33 mouse cellular contexts compared by ENCODE assay signal in the genomic region with DNA sequence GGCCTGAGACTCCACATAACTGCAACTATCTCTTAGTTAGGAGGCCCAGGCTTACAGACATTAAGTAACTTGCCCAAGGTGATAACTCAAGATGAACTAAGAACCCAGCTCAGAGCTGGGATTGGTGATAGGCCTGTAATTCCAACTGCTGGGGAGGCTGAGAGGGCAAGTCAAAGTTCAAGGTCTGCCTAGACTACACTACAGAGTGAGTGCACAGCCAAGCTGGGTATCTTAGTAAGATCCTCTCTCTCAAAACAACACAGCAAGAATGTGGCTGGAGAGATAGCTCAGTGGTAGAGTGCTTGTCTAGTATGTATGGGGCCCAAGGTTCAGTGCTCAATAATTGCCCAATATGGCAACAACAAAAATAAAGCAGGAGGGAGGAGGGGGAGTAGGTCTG. TPM values are rescaled to one million over a fixed set of nuclear protein-coding genes. Genes with fewer than 3 reads are reported as not detected.
A peak's percentile ranks its signal among the peaks of the same experiment; 100 is the strongest.
DNase-seq lines count a peak whose midpoint lies in the region; ATAC-seq and TF ChIP-seq lines count a peak whose summit lies in the region.
"Had no signal": no experiment of that assay in that cellular context is flagged by ENCODE, and none has a peak within 500 bp of the region (broad histone marks: within the 10 kb centered on the region; RNA-seq: fewer than 3 reads in every experiment).

No protein-coding gene starts in this region.

- H3K9ac ChIP-seq in liver, embryonic 14.5 days (replicated peaks), result no peak overlapping the region
- no peak overlapping the region for H3K9ac ChIP-seq in intestine, embryonic 16.5 days (ENCODE audit: low read depth, low read length)
- no peak overlapping the region for H3K9ac ChIP-seq in heart, embryonic 11.5 days (ENCODE audit: low read depth, low read length)
- H3K9ac ChIP-seq: embryonic facial prominence, embryonic 15.5 days; hindbrain, embryonic 12.5 days; liver, embryonic 15.5 days; lung, embryonic 15.5 days; midbrain, embryonic 12.5 days; neural tube, embryonic 12.5 days had no signal

- peak overlapping the region; percentile 40 for H3K4me3 ChIP-seq in erythroblast, embryonic 14.5 days (replicated peaks)
- no peak overlapping the region for H3K4me3 ChIP-seq in liver, embryonic 14.5 days (ENCODE audit: insufficient read depth in 1 of 2, low read depth in 2 of 2, low read length in 2 of 2)
- H3K4me3 ChIP-seq in intestine, embryonic 16.5 days (ENCODE audit: low read length), result no peak overlapping the region
- H3K4me3 ChIP-seq in heart, embryonic 11.5 days (ENCODE audit: low read depth, low read length), result no peak overlapping the region
- H3K4me3 ChIP-seq: embryonic facial prominence, embryonic 10.5 days; embryonic facial prominence, embryonic 15.5 days; heart, embryonic 10.5 days; hindbrain, embryonic 12.5 days; layer of hippocampus, adult 2 months; liver, embryonic 15.5 days; lung, embryonic 15.5 days; midbrain, embryonic 12.5 days; myocyte; neural tube, embryonic 12.5 days had no signal

- no peak overlapping the region for H3K4me2 ChIP-seq in liver, embryonic 14.5 days (ENCODE audit: low read depth)
- H3K4me2 ChIP-seq in intestine, embryonic 16.5 days (ENCODE audit: low read depth, low read length), result no peak overlapping the region
- H3K4me2 ChIP-seq in heart, embryonic 11.5 days, result no peak overlapping the region
- H3K4me2 ChIP-seq: embryonic facial prominence, embryonic 15.5 days; hindbrain, embryonic 12.5 days; liver, embryonic 15.5 days; lung, embryonic 15.5 days; midbrain, embryonic 12.5 days; neural tube, embryonic 12.5 days had no signal

- H3K27me3 ChIP-seq in erythroblast, embryonic 14.5 days (ENCODE audit: control insufficient read depth), result no peaks in the 10 kb centered on the region
- H3K27me3 ChIP-seq in liver, embryonic 14.5 days (ENCODE audit: control insufficient read depth, insufficient read depth, low read length), result no peaks in the 10 kb centered on the region
- H3K27me3 ChIP-seq in intestine, embryonic 16.5 days (replicated peaks; ENCODE audit: control insufficient read depth, insufficient read depth, low read length), result no peaks in the 10 kb centered on the region
- no peaks in the 10 kb centered on the region for H3K27me3 ChIP-seq in heart, embryonic 11.5 days (ENCODE audit: control insufficient read depth, insufficient read depth, low read length)
- H3K27me3 ChIP-seq: CH12.LX; embryonic facial prominence, embryonic 15.5 days; hindbrain, embryonic 12.5 days; liver, embryonic 15.5 days; lung, embryonic 15.5 days; midbrain, embryonic 12.5 days; neural tube, embryonic 12.5 days; Patski had no signal

- peak in 2 of 3 experiments; percentile 82 to 87 for DNase-seq in liver, embryonic 14.5 days (ENCODE audit: low read depth in 3 of 3, low spot score in 3 of 3)
- no peak for DNase-seq in liver
- no peak for DNase-seq in layer of hippocampus, adult 18-20 months (ENCODE audit: low spot score in 2 of 2)
- DNase-seq: adrenal gland, postnatal 14 days; cerebellum, adult 2 months; cerebellum, postnatal 14 days; gastrocnemius, postnatal 25 days; heart, adult 11 months; heart, postnatal 36 days; kidney, postnatal 14 days; left cerebral cortex, postnatal 4 days; right cerebral cortex, adult 18-20 months; thymus, adult 18-20 months; thymus, postnatal 4 days had no signal

- no peak for ATAC-seq in erythroblast, adult 5-6 weeks (replicated peaks; ENCODE audit: low FRiP score, poor library complexity, severe bottlenecking)
- no peak for ATAC-seq in liver, embryonic 14.5 days (ENCODE audit: insufficient read depth)
- peak; percentile 82 for ATAC-seq in intestine, embryonic 16.5 days
- no peak for ATAC-seq in heart, embryonic 11.5 days (replicated peaks; ENCODE audit: insufficient number of reproducible peaks, low FRiP score, low TSS enrichment)
- ATAC-seq: forebrain, embryonic 14.5 days; hindbrain, postnatal 0 days; Patski had no signal

- H3K36me3 ChIP-seq in erythroblast, embryonic 14.5 days (ENCODE audit: control insufficient read depth), result peaks cover 87% of the 10 kb centered on the region
- peaks cover 8% of the 10 kb centered on the region for H3K36me3 ChIP-seq in liver, embryonic 14.5 days (replicated peaks; ENCODE audit: control insufficient read depth, insufficient read depth, low read depth)
- peaks cover 9% of the 10 kb centered on the region; the same call in 1 of the 2 replicates for H3K36me3 ChIP-seq in intestine, embryonic 16.5 days (ENCODE audit: control insufficient read depth, insufficient read depth, low read length)
- H3K36me3 ChIP-seq in heart, embryonic 11.5 days (ENCODE audit: control insufficient read depth, insufficient read depth, low read length), result peaks cover 12% of the 10 kb centered on the region

- no peak for TF ChIP-seq CTCF in liver, embryonic 14.5 days (IDR thresholded peaks at IDR 0.05; ENCODE audit: low read depth)

- no peak for TF ChIP-seq EP300 in liver, embryonic 14.5 days (IDR thresholded peaks at IDR 0.05; ENCODE audit: low read depth)

- H3K27ac ChIP-seq in liver, embryonic 14.5 days, result no peak overlapping the region
- H3K27ac ChIP-seq in intestine, embryonic 16.5 days (ENCODE audit: low read length), result peak overlapping the region; percentile 72
- no peak overlapping the region for H3K27ac ChIP-seq in heart, embryonic 11.5 days (ENCODE audit: low read depth, low read length)
- H3K27ac ChIP-seq: embryonic facial prominence, embryonic 10.5 days; embryonic facial prominence, embryonic 15.5 days; heart, embryonic 10.5 days; hindbrain, embryonic 12.5 days; hindbrain, postnatal 0 days; layer of hippocampus, adult 2 months; liver, embryonic 15.5 days; lung, embryonic 15.5 days; midbrain, embryonic 12.5 days; neural tube, embryonic 12.5 days; stomach, postnatal 0 days had no signal

- peaks cover 68% of the 10 kb centered on the region for H3K4me1 ChIP-seq in erythroblast, embryonic 14.5 days (ENCODE audit: control insufficient read depth)
- no peaks in the 10 kb centered on the region for H3K4me1 ChIP-seq in liver, embryonic 14.5 days (replicated peaks; ENCODE audit: control insufficient read depth in 2 of 2, insufficient read depth in 2 of 2, low read length in 1 of 2)
- no peaks in the 10 kb centered on the region for H3K4me1 ChIP-seq in intestine, embryonic 16.5 days (ENCODE audit: control insufficient read depth, insufficient read depth, low read length)
- H3K4me1 ChIP-seq in heart, embryonic 11.5 days (ENCODE audit: control insufficient read depth, insufficient read depth, low read length), result no peaks in the 10 kb centered on the region
- H3K4me1 ChIP-seq: embryonic facial prominence, embryonic 10.5 days; embryonic facial prominence, embryonic 15.5 days; heart, embryonic 10.5 days; hindbrain, embryonic 12.5 days; lung, embryonic 15.5 days; midbrain, embryonic 12.5 days; neural tube, embryonic 12.5 days had no signal

- H3K9me3 ChIP-seq in erythroblast, embryonic 14.5 days (ENCODE audit: control insufficient read depth, low read length), result no peaks in the 10 kb centered on the region
- H3K9me3 ChIP-seq in liver, embryonic 14.5 days (ENCODE audit: control insufficient read depth, low read length), result no peaks in the 10 kb centered on the region
- H3K9me3 ChIP-seq in intestine, embryonic 16.5 days (ENCODE audit: control insufficient read depth, low read length), result no peaks in the 10 kb centered on the region
- no peaks in the 10 kb centered on the region for H3K9me3 ChIP-seq in heart, embryonic 11.5 days (replicated peaks; ENCODE audit: control insufficient read depth, low read length)
- H3K9me3 ChIP-seq: embryonic facial prominence, embryonic 10.5 days; embryonic facial prominence, embryonic 15.5 days; heart, embryonic 10.5 days; hindbrain, embryonic 12.5 days; liver, embryonic 15.5 days; lung, embryonic 15.5 days; midbrain, embryonic 12.5 days; neural tube, embryonic 12.5 days had no signal

RNA-seq across cellular contexts. Expression of a gene that starts 7.8 kb away (rescaled TPM):
- polyA plus RNA-seq in erythroblast, embryonic 14.5 days (2012), result 1.1 TPM in 2 replicates
- total RNA-seq in erythroblast, adult 5-6 weeks (2015; ENCODE audit: low replicate concordance), result 0.63 and 2.9 TPM in 2 replicates
- total RNA-seq in erythroblast, adult 5-6 weeks (2017; ENCODE audit: low replicate concordance), result 2.4 and 2.6 TPM in 2 replicates
- polyA plus RNA-seq in liver, embryonic 14.5 days (2012; rRNA removed), result 4.8 and 6.0 TPM in 2 replicates
- polyA plus RNA-seq in liver, embryonic 14.5 days (2014; fragmentation: Nextera tagmentation; extraction: Ambion mirVana), result 5.0 and 7.4 TPM in 2 replicates
- 14.1 and 15.7 TPM in 2 replicates for polyA plus RNA-seq in intestine, embryonic 16.5 days (2015; fragmentation: Nextera tagmentation; extraction: Ambion mirVana)
- 10 to 100 TPM; 31.8 to 32.2 TPM for total RNA-seq in layer of hippocampus, adult 18-20 months (2021)
- 8.5 and 10.4 TPM in 2 replicates for polyA plus RNA-seq in heart, embryonic 11.5 days (2014; fragmentation: Nextera tagmentation; extraction: Ambion mirVana)

RNA-seq across cellular contexts. Expression of a gene that starts 23.5 kb away (rescaled TPM):
- polyA plus RNA-seq in erythroblast, embryonic 14.5 days (2012), result 6.9 and 7.3 TPM in 2 replicates
- total RNA-seq in erythroblast, adult 5-6 weeks (2015; ENCODE audit: low replicate concordance), result 154 and 190 TPM in 2 replicates
- total RNA-seq in erythroblast, adult 5-6 weeks (2017; ENCODE audit: low replicate concordance), result 58.1 and 69.4 TPM in 2 replicates
- 100.0 and 123 TPM in 2 replicates for polyA plus RNA-seq in liver, embryonic 14.5 days (2012; rRNA removed)
- 172 and 190 TPM in 2 replicates for polyA plus RNA-seq in liver, embryonic 14.5 days (2014; fragmentation: Nextera tagmentation; extraction: Ambion mirVana)
- 1,020 and 1,026 TPM in 2 replicates for polyA plus RNA-seq in intestine, embryonic 16.5 days (2015; fragmentation: Nextera tagmentation; extraction: Ambion mirVana)
- 100 to 1,000 TPM; 541 to 553 TPM for total RNA-seq in layer of hippocampus, adult 18-20 months (2021)
- polyA plus RNA-seq in heart, embryonic 11.5 days (2014; fragmentation: Nextera tagmentation; extraction: Ambion mirVana), result 1,127 and 1,144 TPM in 2 replicates

RNA-seq across cellular contexts. Expression of a gene that starts 40.3 kb away (rescaled TPM):
- polyA plus RNA-seq in erythroblast, embryonic 14.5 days (2012), result 8.4 and 10.4 TPM in 2 replicates
- 2.3 and 4.8 TPM in 2 replicates for total RNA-seq in erythroblast, adult 5-6 weeks (2015; ENCODE audit: low replicate concordance)
- total RNA-seq in erythroblast, adult 5-6 weeks (2017; ENCODE audit: low replicate concordance), result 3.6 and 11.0 TPM in 2 replicates
- polyA plus RNA-seq in liver, embryonic 14.5 days (2012; rRNA removed), result 5.2 and 5.4 TPM in 2 replicates
- 2.9 and 3.4 TPM in 2 replicates for polyA plus RNA-seq in liver, embryonic 14.5 days (2014; fragmentation: Nextera tagmentation; extraction: Ambion mirVana)
- 4.7 and 6.0 TPM in 2 replicates for polyA plus RNA-seq in intestine, embryonic 16.5 days (2015; fragmentation: Nextera tagmentation; extraction: Ambion mirVana)
- total RNA-seq in layer of hippocampus, adult 18-20 months (2021), result 10 to 100 TPM; 12.9 to 13.1 TPM
- 1.1 and 2.2 TPM in 2 replicates for polyA plus RNA-seq in heart, embryonic 11.5 days (2014; fragmentation: Nextera tagmentation; extraction: Ambion mirVana)

RNA-seq across cellular contexts. Expression of a gene that starts 45.0 kb away (rescaled TPM):
- 0.70 and 0.94 TPM in 2 replicates for polyA plus RNA-seq in erythroblast, embryonic 14.5 days (2012)
- 14.0 and 14.6 TPM in 2 replicates for total RNA-seq in erythroblast, adult 5-6 weeks (2015; ENCODE audit: low replicate concordance)
- 12.8 and 14.1 TPM in 2 replicates for total RNA-seq in erythroblast, adult 5-6 weeks (2017; ENCODE audit: low replicate concordance)
- polyA plus RNA-seq in liver, embryonic 14.5 days (2012; rRNA removed), result 17.9 and 20.4 TPM in 2 replicates
- polyA plus RNA-seq in liver, embryonic 14.5 days (2014; fragmentation: Nextera tagmentation; extraction: Ambion mirVana), result 38.8 and 40.1 TPM in 2 replicates
- polyA plus RNA-seq in intestine, embryonic 16.5 days (2015; fragmentation: Nextera tagmentation; extraction: Ambion mirVana), result 55.4 and 63.2 TPM in 2 replicates
- 10 to 100 TPM; 24.9 to 28.3 TPM for total RNA-seq in layer of hippocampus, adult 18-20 months (2021)
- 50.6 and 54.8 TPM in 2 replicates for polyA plus RNA-seq in heart, embryonic 11.5 days (2014; fragmentation: Nextera tagmentation; extraction: Ambion mirVana)

RNA-seq across cellular contexts. Expression of a gene that starts 45.1 kb away (rescaled TPM):
- 3.1 and 3.2 TPM in 2 replicates for polyA plus RNA-seq in erythroblast, embryonic 14.5 days (2012)
- 20.2 and 22.6 TPM in 2 replicates for total RNA-seq in erythroblast, adult 5-6 weeks (2015; ENCODE audit: low replicate concordance)
- 6.4 and 19.0 TPM in 2 replicates for total RNA-seq in erythroblast, adult 5-6 weeks (2017; ENCODE audit: low replicate concordance)
- 25.6 and 27.0 TPM in 2 replicates for polyA plus RNA-seq in liver, embryonic 14.5 days (2012; rRNA removed)
- polyA plus RNA-seq in liver, embryonic 14.5 days (2014; fragmentation: Nextera tagmentation; extraction: Ambion mirVana), result 25.9 and 28.5 TPM in 2 replicates
- polyA plus RNA-seq in intestine, embryonic 16.5 days (2015; fragmentation: Nextera tagmentation; extraction: Ambion mirVana), result 65.3 and 66.1 TPM in 2 replicates
- total RNA-seq in layer of hippocampus, adult 18-20 months (2021), result 10 to 100 TPM; 34.6 to 38.8 TPM
- polyA plus RNA-seq in heart, embryonic 11.5 days (2014; fragmentation: Nextera tagmentation; extraction: Ambion mirVana), result 49.5 and 49.6 TPM in 2 replicates

Comparison
In these comparisons a context has a peak if more than half of its experiments do, and no peak if none do; other contexts are left out.
1. DNase-seq: peak in liver, embryonic 14.5 days (2 of 3); none in liver (single experiment) and layer of hippocampus, adult 18-20 months (0 of 2).
2. RNA of a gene that starts 23.5 kb away (polyA plus RNA-seq): 1,127 to 1,144 TPM in heart, embryonic 11.5 days, 1,020 to 1,026 TPM in intestine, embryonic 16.5 days and 100.0 to 190 TPM in liver, embryonic 14.5 days; 6.9 to 7.3 TPM in erythroblast, embryonic 14.5 days; every median in the first group is over 10 times any median in the second.